Mouse (Mus musculus) myocyte (in vitro differentiated cells): ENCODE results near the gene Aatf.
"Not testable (repeated sequence)": the region's sequence is repeated elsewhere in the genome, so short reads cannot be mapped to it uniquely, and the experiment has no call there.

Source experiments
- E2F4 ChIP-seq: IDR thresholded peaks from one replicate; pipeline ENCODE4 v1.6.1; 2011; ENCODE audit warnings: mild to moderate bottlenecking, control low read depth, moderate library complexity; ENCODE audit not compliant: insufficient read depth
- MAX ChIP-seq: IDR thresholded peaks from one replicate; pipeline ENCODE4 v1.6.1; 2011; ENCODE audit warnings: low read depth, mild to moderate bottlenecking, control low read depth
- MYOG ChIP-seq, 3 experiments: IDR thresholded peaks; one replicate each; pipeline ENCODE4 v1.6.1; 2011; ENCODE audit warnings: control low read depth in 2 of 3, low read depth in 2 of 3, mild to moderate bottlenecking in 2 of 3; ENCODE audit not compliant: insufficient read length in 2 of 3, control insufficient read depth in 1 of 3, insufficient read depth in 1 of 3
- POLR2A ChIP-seq: IDR thresholded peaks from one replicate; pipeline ENCODE4 v1.6.1; 2011; ENCODE audit warnings: low read depth, mild to moderate bottlenecking, control low read depth, moderate library complexity; ENCODE audit not compliant: insufficient read length
- POLR2AphosphoS2 ChIP-seq: IDR thresholded peaks from one replicate; pipeline ENCODE4 v1.6.1; 2011; ENCODE audit warnings: low read depth, control low read depth; ENCODE audit not compliant: insufficient read length
- SRF ChIP-seq: IDR thresholded peaks from one replicate; pipeline ENCODE4 v1.6.1; 2011; ENCODE audit warnings: low read depth; ENCODE audit not compliant: control insufficient read depth, insufficient read length
- TCF12 ChIP-seq: IDR thresholded peaks from one replicate; pipeline ENCODE4 v1.6.1; 2011; ENCODE audit warnings: mild to moderate bottlenecking, control low read depth; ENCODE audit not compliant: poor library complexity, insufficient read depth, severe bottlenecking
- TCF3 ChIP-seq: IDR thresholded peaks from one replicate; pipeline ENCODE4 v1.6.1; 2011; ENCODE audit warnings: low read depth, control low read depth; ENCODE audit not compliant: insufficient read length
- USF1 ChIP-seq: IDR thresholded peaks from one replicate; pipeline ENCODE4 v1.6.1; 2011; ENCODE audit warnings: low read depth, mild to moderate bottlenecking, control low read depth, moderate library complexity

DNA sequence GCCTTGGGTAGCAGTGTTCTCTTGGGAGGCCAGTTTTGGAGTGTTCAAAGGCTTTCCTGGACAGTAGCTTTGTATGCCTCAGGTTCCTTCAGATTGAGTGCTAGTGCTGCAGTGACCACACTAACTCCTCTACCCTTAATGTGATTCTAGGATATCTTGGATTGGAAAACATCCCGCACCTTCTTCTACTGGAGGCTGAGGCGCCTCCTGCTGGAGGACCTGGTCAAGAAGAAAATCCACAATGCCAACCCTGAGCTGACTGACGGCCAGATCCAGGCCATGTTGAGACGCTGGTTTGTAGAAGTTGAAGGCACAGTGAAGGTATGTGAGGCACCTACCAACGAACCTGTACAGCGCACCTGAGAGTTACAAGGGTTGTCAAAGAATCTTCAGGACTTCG is 121.3 kb downstream of the Aatf start:
- TF ChIP-seq TCF12; SRF; POLR2A; MAX; E2F4; USF1; TCF3; POLR2AphosphoS2; MYOG (IDR thresholded peaks at IDR 0.05; ENCODE audit: control insufficient read depth in 1 of 3, insufficient read depth in 1 of 3, insufficient read length in 2 of 3, low read depth in 2 of 3): not testable (repeated sequence)
